Mouse (Mus musculus) MEL (cell line): ENCODE measurements around the gene Psmd8. TPM values are rescaled to one million over a fixed set of nuclear protein-coding genes. Genes with fewer than 3 reads are reported as not detected.

ENCODE experiments used
- DNase-seq: peaks from one replicate; pipeline ENCODE4 v3.0.0; 2011; ENCODE audit warnings: low read depth, low spot score
- H3K27ac ChIP-seq: 2 replicates; pipeline ENCODE4 v1.5.1; 2012; ENCODE audit warnings: low read depth, mild to moderate bottlenecking, control low read depth, low read length, moderate library complexity; ENCODE audit not compliant: control insufficient read depth
- H3K27me3 ChIP-seq, 2 experiments: fragments of 150-350 bp in 1 of 2; sonication (generic) in 1 of 2; 2 replicates each; pipeline ENCODE4 v1.6.1; 2012; ENCODE audit warnings: low read length in 2 of 2, mild to moderate bottlenecking in 2 of 2, improper control_type of control experiment in 1 of 2, moderate library complexity in 1 of 2; ENCODE audit not compliant: insufficient read depth in 2 of 2, control insufficient read depth in 1 of 2
- H3K36me3 ChIP-seq, 2 experiments: 2 replicates each; pipeline ENCODE4 v1.6.1; 2012 to 2014; ENCODE audit warnings: low read length in 2 of 2, improper control_type of control experiment in 1 of 2, inconsistent platforms in 1 of 2, mild to moderate bottlenecking in 1 of 2; ENCODE audit not compliant: insufficient read depth in 2 of 2, control insufficient read depth in 1 of 2
- H3K4me1 ChIP-seq, 2 experiments: fragments of 150-350 bp in 1 of 2; sonication (generic) in 1 of 2; 2 replicates each; pipeline ENCODE4 v1.6.1; 2012; ENCODE audit warnings: low read length in 2 of 2, improper control_type of control experiment in 1 of 2, mild to moderate bottlenecking in 1 of 2; ENCODE audit not compliant: insufficient read depth in 2 of 2, control insufficient read depth in 1 of 2
- H3K4me3 ChIP-seq, 2 experiments: fragments of 150-350 bp in 1 of 2; sonication (generic) in 1 of 2; 2 replicates each; pipeline ENCODE4 v1.5.1; 2012; ENCODE audit warnings: low read depth in 2 of 2, low read length in 2 of 2, mild to moderate bottlenecking in 2 of 2, moderate library complexity in 2 of 2, control low read depth in 1 of 2, improper control_type of control experiment in 1 of 2; ENCODE audit not compliant: control insufficient read depth in 1 of 2, insufficient read depth in 1 of 2
- H3K79me2 ChIP-seq: 2 replicates; pipeline ENCODE4 v1.6.1; 2012; ENCODE audit warnings: mild to moderate bottlenecking, low read length, moderate library complexity; ENCODE audit not compliant: control insufficient read depth, poor library complexity, insufficient read depth
- H3K9ac ChIP-seq: 2 replicates; pipeline ENCODE4 v1.6.1; 2012; ENCODE audit warnings: low read depth, mild to moderate bottlenecking, control low read depth, low read length, moderate library complexity; ENCODE audit not compliant: control insufficient read depth, poor library complexity, severe bottlenecking
- H3K9me3 ChIP-seq: fragments of 150-350 bp; sonication (generic); replicated peaks from 2 replicates; pipeline ENCODE4 v1.6.1; 2012; ENCODE audit warnings: mild to moderate bottlenecking, low read length, improper control_type of control experiment, moderate library complexity; ENCODE audit not compliant: insufficient read depth
- CHD2 ChIP-seq: IDR thresholded peaks from 2 replicates; pipeline ENCODE4 v1.6.1; 2011; ENCODE audit warnings: low read length, improper control_type of control experiment
- CTCF ChIP-seq, 3 experiments: IDR thresholded peaks in 2 of 3; conservative IDR thresholded peaks in 1 of 3; 2 replicates each; pipeline ENCODE4 v1.5.1; 2011 to 2012; ENCODE audit warnings: low read length in 3 of 3, low read depth in 2 of 3, mild to moderate bottlenecking in 2 of 3, improper control_type of control experiment in 1 of 3, inconsistent platforms in 1 of 3, mixed read lengths in 1 of 3, moderate library complexity in 1 of 3; ENCODE audit not compliant: control insufficient read depth in 1 of 3, insufficient read depth in 1 of 3, poor library complexity in 1 of 3, severe bottlenecking in 1 of 3
- E2F4 ChIP-seq: IDR thresholded peaks from 2 replicates; pipeline ENCODE4 v1.6.1; 2011; ENCODE audit warnings: low read depth, low read length, improper control_type of control experiment, borderline replicate concordance
- ELF1 ChIP-seq: IDR thresholded peaks from 2 replicates; pipeline ENCODE4 v1.6.1; 2014; ENCODE audit warnings: low read depth, mild to moderate bottlenecking, inconsistent platforms, low read length, improper control_type of control experiment, moderate library complexity
- ETS1 ChIP-seq: IDR thresholded peaks from 2 replicates; pipeline ENCODE4 v1.6.1; 2012; ENCODE audit warnings: low read depth, mild to moderate bottlenecking, inconsistent platforms, low read length, improper control_type of control experiment, moderate library complexity
- GABPA ChIP-seq: IDR thresholded peaks from 2 replicates; pipeline ENCODE4 v1.6.1; 2012; ENCODE audit warnings: low read depth, mild to moderate bottlenecking, inconsistent platforms, low read length, improper control_type of control experiment, moderate library complexity
- HCFC1 ChIP-seq: IDR thresholded peaks from 2 replicates; pipeline ENCODE4 v1.6.1; 2012; ENCODE audit warnings: low read depth, mild to moderate bottlenecking, inconsistent platforms, low read length, improper control_type of control experiment, moderate library complexity
- JUND ChIP-seq: IDR thresholded peaks from 2 replicates; pipeline ENCODE4 v1.6.1; 2011; ENCODE audit warnings: low read depth, mild to moderate bottlenecking, improper control_type of control experiment, low read length
- KAT2A ChIP-seq: conservative IDR thresholded peaks from 2 replicates; pipeline ENCODE4 v1.6.1; 2012; ENCODE audit warnings: low read depth, low read length, improper control_type of control experiment, inconsistent platforms
- MAFK ChIP-seq: IDR thresholded peaks from 2 replicates; pipeline ENCODE4 v1.6.1; 2011; ENCODE audit warnings: low read depth, mild to moderate bottlenecking, low read length, improper control_type of control experiment, borderline replicate concordance
- MAZ ChIP-seq: IDR thresholded peaks from 2 replicates; pipeline ENCODE4 v1.6.1; 2012; ENCODE audit warnings: low read depth, mild to moderate bottlenecking, inconsistent platforms, low read length, improper control_type of control experiment
- MEF2A ChIP-seq: IDR thresholded peaks from 2 replicates; pipeline ENCODE4 v1.6.1; 2014; ENCODE audit warnings: low read depth, mild to moderate bottlenecking, inconsistent platforms, low read length, improper control_type of control experiment; ENCODE audit not compliant: poor library complexity, insufficient replicate concordance, severe bottlenecking; ENCODE audit errors: extremely low read depth
- MXI1 ChIP-seq: IDR thresholded peaks from 2 replicates; pipeline ENCODE4 v1.6.1; 2011; ENCODE audit warnings: mild to moderate bottlenecking, low read depth, low read length, improper control_type of control experiment
- NELFE ChIP-seq: IDR thresholded peaks from 2 replicates; pipeline ENCODE4 v1.6.1; 2011; ENCODE audit warnings: low read depth, low read length, improper control_type of control experiment
- NRF1 ChIP-seq: IDR thresholded peaks from 2 replicates; pipeline ENCODE4 v1.6.1; 2014; ENCODE audit warnings: low read depth, mild to moderate bottlenecking, inconsistent platforms, low read length, improper control_type of control experiment, moderate library complexity; ENCODE audit not compliant: poor library complexity, insufficient read depth, severe bottlenecking
- POLR2A ChIP-seq, 2 experiments: IDR thresholded peaks; 2 replicates each; pipeline ENCODE4 v1.6.1; 2011 to 2012; ENCODE audit warnings: low read length in 2 of 2, mild to moderate bottlenecking in 2 of 2, control low read depth in 1 of 2, improper control_type of control experiment in 1 of 2, low read depth in 1 of 2, moderate library complexity in 1 of 2; ENCODE audit not compliant: control insufficient read depth in 1 of 2, insufficient read depth in 1 of 2, poor library complexity in 1 of 2
- POLR2AphosphoS2 ChIP-seq: IDR thresholded peaks from 2 replicates; pipeline ENCODE4 v1.6.1; 2011; ENCODE audit warnings: low read length, improper control_type of control experiment
- POLR2AphosphoS5 ChIP-seq: IDR thresholded peaks from 2 replicates; pipeline ENCODE4 v1.6.1; 2012; ENCODE audit warnings: low read depth, borderline replicate concordance, mild to moderate bottlenecking, inconsistent platforms, low read length, moderate library complexity, mixed read lengths
- RAD21 ChIP-seq: IDR thresholded peaks from 2 replicates; pipeline ENCODE4 v1.6.1; 2011; ENCODE audit warnings: mild to moderate bottlenecking, low read depth, low read length, improper control_type of control experiment
- SMC3 ChIP-seq: IDR thresholded peaks from 2 replicates; pipeline ENCODE4 v1.6.1; 2011; ENCODE audit warnings: low read depth, low read length, improper control_type of control experiment
- TAL1 ChIP-seq: IDR thresholded peaks from 2 replicates; pipeline ENCODE4 v1.6.1; 2012; ENCODE audit warnings: mild to moderate bottlenecking, inconsistent platforms, low read length, moderate library complexity, mixed read lengths
- TBP ChIP-seq: IDR thresholded peaks from 2 replicates; pipeline ENCODE4 v1.8.0; 2011; ENCODE audit warnings: low read depth, low read length, improper control_type of control experiment
- TCF12 ChIP-seq: IDR thresholded peaks from 2 replicates; pipeline ENCODE4 v1.6.1; 2014; ENCODE audit warnings: low read depth, mild to moderate bottlenecking, inconsistent platforms, low read length, improper control_type of control experiment, moderate library complexity
- USF1 ChIP-seq: IDR thresholded peaks from 2 replicates; pipeline ENCODE4 v1.6.1; 2014; ENCODE audit warnings: low read depth, mild to moderate bottlenecking, inconsistent platforms, low read length, improper control_type of control experiment, moderate library complexity
- USF2 ChIP-seq, 2 experiments: IDR thresholded peaks; 2 replicates each; pipeline ENCODE4 v1.6.1; 2011 to 2012; ENCODE audit warnings: improper control_type of control experiment in 2 of 2, low read length in 2 of 2, borderline replicate concordance in 1 of 2, inconsistent platforms in 1 of 2, low read depth in 1 of 2, mild to moderate bottlenecking in 1 of 2; ENCODE audit not compliant: insufficient read depth in 1 of 2
- ZC3H11A ChIP-seq: IDR thresholded peaks from 2 replicates; pipeline ENCODE4 v1.6.1; 2012; ENCODE audit warnings: low read depth, mild to moderate bottlenecking, inconsistent platforms, low read length, improper control_type of control experiment
- ZMIZ1 ChIP-seq: IDR thresholded peaks from 2 replicates; pipeline ENCODE4 v1.6.1; 2012; ENCODE audit warnings: low read depth, mild to moderate bottlenecking, inconsistent platforms, low read length, improper control_type of control experiment, moderate library complexity
- ZNF384 ChIP-seq: IDR thresholded peaks from 2 replicates; pipeline ENCODE4 v1.6.1; 2012; ENCODE audit warnings: low read depth, mild to moderate bottlenecking, inconsistent platforms, low read length, improper control_type of control experiment
- polyA plus RNA-seq, 2 experiments: library from polyadenylated mRNA; stranded (reverse) in 1 of 2; unstranded in 1 of 2; fragments of >175 nt in 1 of 2; fragments of >200 nt in 1 of 2; gene quantifications; 2 replicates each; pipeline versions ENCODE4 v1.2.1 to v1.2.4; 2012; ENCODE audit warnings: low replicate concordance in 2 of 2, low read depth in 1 of 2; ENCODE audit not compliant: insufficient read length in 2 of 2, insufficient read depth in 1 of 2, missing spikeins in 1 of 2
- total RNA-seq: library from RNA; depleted of rRNA; stranded (reverse); fragments of 300-350 nt; gene quantifications from 2 replicates; pipeline ENCODE4 v1.2.3, GENCODE M21; 2012

Psmd8 gene
- total and polyA plus RNA-seq, 3 experiments = 159 to 196 TPM; not detected in 1

DNA sequence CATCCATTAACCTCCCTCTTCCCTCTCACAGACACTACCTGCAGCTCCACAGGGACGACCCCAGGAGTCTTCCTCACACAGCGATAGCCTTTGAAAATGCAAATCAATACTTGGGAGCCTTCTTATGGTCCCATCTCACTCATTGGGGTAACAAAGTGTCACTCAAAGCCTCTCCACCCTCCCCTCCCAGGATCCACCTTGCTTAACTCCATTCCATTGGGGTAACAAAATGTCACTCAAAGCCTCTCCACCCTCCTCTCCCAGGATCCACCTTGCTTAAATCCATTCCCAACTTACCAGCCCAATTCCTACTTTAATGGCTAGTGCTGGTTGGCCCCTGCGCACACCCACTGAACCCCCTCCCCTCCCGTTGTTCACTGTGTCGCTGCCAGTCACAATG, 22.2 kb downstream of the Psmd8 start:
- no peaks in the 10 kb centered on the region; a peak in 1 of 4 replicates for H3K36me3 ChIP-seq
- no peaks in the 10 kb centered on the region; the same call in 1 of the 2 replicates for H3K79me2 ChIP-seq
- H3K4me1 ChIP-seq = peaks cover 0 to 11% of the 10 kb centered on the region in 2 experiments; a peak in 1 of 4 replicates
- no peak for TF ChIP-seq TBP
- no peak for TF ChIP-seq POLR2A (IDR thresholded peaks at IDR 0.05; ENCODE audit: control insufficient read depth in 1 of 2, insufficient read depth in 1 of 2, low read depth in 1 of 2, low read length in 2 of 2, poor library complexity in 1 of 2)
- TF ChIP-seq JUND = no peak
- no peak for TF ChIP-seq NRF1
- TF ChIP-seq ELF1 = no peak
- TF ChIP-seq KAT2A = no peak
- TF ChIP-seq TCF12 = no peak
- TF ChIP-seq TAL1 = no peak
- TF ChIP-seq, all 39 proteins: peak for 0
- Histone ChIP-seq H3K27ac (no peak overlapping the region), H3K9me3 (no peaks in the 10 kb centered on the region), H3K9ac (no peak overlapping the region), H3K27me3 (no peaks in the 10 kb centered on the region), H3K4me3 (no peak overlapping the region)
- DNase-seq = no peak

DNA sequence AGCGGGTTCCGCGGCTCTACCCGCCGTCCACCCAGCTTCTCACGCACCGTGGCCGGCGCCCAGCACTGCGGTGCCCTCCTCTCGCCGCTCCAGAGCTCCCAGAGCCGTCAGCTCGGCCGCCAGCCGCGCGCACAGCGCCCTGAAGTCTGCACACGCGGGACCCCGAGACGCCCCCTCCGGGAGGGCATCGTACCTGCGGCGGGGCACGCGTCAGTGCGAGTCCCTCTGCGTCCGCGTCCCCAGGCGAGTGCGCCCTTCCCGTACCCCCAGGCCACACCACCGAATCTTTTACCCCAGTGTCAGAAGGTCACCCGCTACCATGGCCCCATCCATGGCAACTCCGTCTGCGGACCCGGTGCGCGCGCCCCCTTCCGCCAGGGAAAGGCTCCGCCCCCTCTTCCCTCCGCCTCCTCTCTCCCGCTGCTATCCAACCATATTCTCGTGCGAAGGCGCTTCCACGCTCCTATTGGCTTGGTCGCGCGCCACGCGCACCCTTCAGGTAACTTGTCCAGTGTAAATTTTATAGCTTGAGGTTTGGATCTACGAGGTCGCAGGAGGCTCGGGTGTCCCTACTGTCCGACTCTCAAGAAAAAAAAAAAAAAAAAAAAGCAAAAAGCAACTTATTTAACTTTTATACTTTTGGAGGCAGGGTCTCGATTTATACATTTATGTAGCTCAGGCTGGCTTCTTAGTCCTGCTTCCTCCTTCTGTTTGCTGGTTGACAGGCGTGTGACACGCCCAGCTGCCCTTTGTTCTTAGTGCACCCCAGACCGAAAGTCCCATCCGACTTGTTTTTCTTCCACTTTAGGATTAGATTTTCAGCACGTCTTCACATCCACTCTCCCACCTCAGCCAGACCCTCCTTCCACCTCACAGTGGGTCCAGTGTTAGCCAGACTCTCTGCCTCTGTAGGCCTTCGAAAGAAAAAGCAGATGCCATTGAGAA, 24.4 kb downstream of the Psmd8 start, which contains the start of gene Fam98c:
Gene Fam98c, minus strand, starts transcription at position 397 of the 945 bp plus-strand sequence.
- no peaks in the 10 kb centered on the region; a peak in 1 of 4 replicates for H3K36me3 ChIP-seq
- peak within 1 kb of the TSS; percentile 75 to 80 for H3K4me3 ChIP-seq
- H3K4me1 ChIP-seq = peaks cover 0 to 11% of the 10 kb centered on the region in 2 experiments; a peak in 1 of 4 replicates
- no peaks in the 10 kb centered on the region; the same call in 1 of the 2 replicates for H3K79me2 ChIP-seq
- H3K9ac ChIP-seq = peak within 1 kb of the TSS; percentile 72
- peak; percentile 95 for DNase-seq
- H3K27me3 ChIP-seq = no peaks in the 10 kb centered on the region
- H3K9me3 ChIP-seq = no peaks in the 10 kb centered on the region
- peak within 1 kb of the TSS; percentile 8 for H3K27ac ChIP-seq
- TF ChIP-seq MAFK (no peak), CHD2 (no peak), CTCF (IDR thresholded peaks at IDR 0.05 in 2 of 3, conservative IDR thresholded peaks at IDR 0.05 in 1 of 3; ENCODE audit: control insufficient read depth in 1 of 3, insufficient read depth in 1 of 3, low read depth in 2 of 3, low read length in 3 of 3, poor library complexity in 1 of 3, severe bottlenecking in 1 of 3) (peak in 1 of 3 experiments; percentile 15; a peak in 1 of 6 replicates), RAD21 (no peak), POLR2AphosphoS2 (no peak), HCFC1 (0 out of 2 replicates have a peak, but pooled peaks have one; percentile 48), MXI1 (peak; percentile 72), MAZ (no peak; the same call in 1 of the 2 replicates), SMC3 (no peak), JUND (no peak), NELFE (peak; percentile 58; the same call in 1 of the 2 replicates), ZNF384 (0 out of 2 replicates have a peak, but pooled peaks have one; percentile 21), TBP (no peak), USF2 (IDR thresholded peaks at IDR 0.05; ENCODE audit: borderline replicate concordance in 1 of 2, insufficient read depth in 1 of 2, low read depth in 1 of 2, low read length in 2 of 2) (no peak), POLR2AphosphoS5 (no peak), ZMIZ1 (no peak), MEF2A (no peak), USF1 (peak; percentile 39; the same call in 1 of the 2 replicates), ETS1 (no peak), GABPA (no peak), ZC3H11A (no peak), KAT2A (no peak), E2F4 (no peak), NRF1 (peak; percentile 47; the same call in 1 of the 2 replicates)
